Mouse (Mus musculus): ENCODE data around the gene Shisa3.

DNA sequence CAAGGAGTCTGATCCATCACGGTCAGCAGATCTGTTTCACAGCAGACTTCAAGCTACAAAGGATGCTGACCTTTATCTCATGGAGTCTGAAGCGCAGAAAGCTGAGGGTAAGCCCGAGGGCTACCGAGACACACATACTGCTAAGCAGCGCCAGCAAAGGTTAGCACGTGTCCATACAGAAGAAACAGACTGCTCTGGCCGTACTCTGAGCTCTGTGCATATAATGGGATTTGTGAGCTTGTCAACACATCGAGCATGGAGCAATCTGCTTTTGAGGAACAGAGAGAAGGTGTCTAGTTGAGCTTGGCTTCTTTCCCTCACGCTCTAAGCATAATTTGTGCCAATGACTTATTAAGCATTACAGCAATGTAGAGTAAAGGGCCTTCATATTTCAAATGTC lies 33.6 kb upstream of the Shisa3 start:
- TF ChIP-seq CTCF (IDR thresholded peaks at IDR 0.05; ENCODE audit: borderline replicate concordance, extremely low read depth, insufficient read depth, insufficient read length) (no peak), POLR2A (IDR thresholded peaks at IDR 0.05; ENCODE audit: borderline replicate concordance, extremely low read depth, insufficient read depth, insufficient read length, poor library complexity, severe bottlenecking) (no peak)

Measured in brain, embryonic 14.5 days (tissue).